Mouse (Mus musculus): Measurements from ENCODE around the gene Prss22.

DNA sequence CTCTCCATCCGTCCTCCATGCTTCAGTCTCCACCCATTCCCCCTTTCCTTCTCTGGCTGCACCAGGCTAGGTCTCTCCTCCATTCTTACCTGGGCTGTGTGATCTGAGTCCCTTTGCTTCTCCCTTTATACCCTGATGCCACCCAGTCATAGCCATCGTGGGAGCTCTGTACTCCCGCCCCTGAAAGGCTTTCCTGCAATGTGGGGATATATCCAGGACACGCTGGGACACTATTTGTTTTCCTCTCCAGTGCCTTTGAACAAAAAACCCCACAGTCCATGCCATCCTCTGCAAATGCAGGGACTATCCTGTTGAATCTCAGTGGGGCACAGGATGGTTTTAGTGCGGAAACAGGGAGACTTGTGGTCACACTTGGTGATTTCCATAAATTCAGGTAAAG lies 42.7 kb downstream of the Prss22 start, which contains the start of gene Sbpl:
- no peak for TF ChIP-seq GATA1 (IDR thresholded peaks at IDR 0.05; ENCODE audit: low read length)
- TF ChIP-seq TAL1 (IDR thresholded peaks at IDR 0.05; ENCODE audit: low read length), result no peak
